Mouse (Mus musculus) gastrocnemius, postnatal 36 days (tissue): ENCODE measurements around the gene Sarm1. TPM values are rescaled to one million over a fixed set of nuclear protein-coding genes. Genes with fewer than 3 reads are reported as not detected.
"Not testable (repeated sequence)": the region's sequence is repeated elsewhere in the genome, so short reads cannot be mapped to it uniquely, and the experiment has no call there.

Source experiments
- DNase-seq, 2 experiments: peaks; one replicate each; pipeline ENCODE4 v3.0.0; 2022
- intact Hi-C: fragments of 180-260 bp; cut with DNase I; formaldehyde crosslinking; loops from one replicate; pipeline ENCODE4 v1.15.1; 2025
- long read RNA-seq, 2 experiments: library from polyadenylated mRNA; stranded (forward); transcript quantifications; one replicate each; pipeline ENCODE4 v2.0.0; 2021
- total RNA-seq, 2 experiments: library from RNA; stranded (reverse); gene quantifications; 2 replicates each; pipeline ENCODE4 v1.2.3; 2021

The Sarm1 gene
- 1 to 10 TPM in 1 of 2 experiments, under 1 TPM in 1; 0.69 to 1.1 TPM for total RNA-seq
- long read RNA-seq, experiment 1 = 0 reads
- long read RNA-seq, experiment 2 = 0 reads

- intact Hi-C loops = no loop called here
- peak; percentile 88 to 90 for DNase-seq
Observed at GRCm38 (mm10) chr11:78497544-78498522, at the start of gene Sarm1. TSS of gene Sarm1 (minus strand) at chr11:78497754.

DNA sequence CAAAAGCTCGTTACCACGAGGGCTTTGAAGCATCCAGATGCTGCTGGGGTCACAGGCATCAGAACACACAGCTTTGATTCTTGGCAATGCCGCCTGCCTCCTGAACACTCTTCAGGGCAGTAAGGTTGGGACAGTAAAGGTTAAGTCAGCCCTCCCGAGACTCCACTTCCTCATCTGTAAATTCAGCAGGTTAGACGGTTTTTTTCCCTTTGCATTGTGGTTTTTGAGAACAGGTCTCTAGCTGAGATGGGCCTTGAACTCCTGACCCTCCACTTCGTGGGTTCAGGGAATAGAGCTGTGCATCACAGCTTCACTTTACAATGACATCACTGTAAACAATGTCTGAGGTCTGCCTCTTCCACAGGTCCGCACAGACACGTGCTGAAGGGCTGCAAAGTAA lies 47.6 kb upstream of the Sarm1 start:
- intact Hi-C loops = no loop called here

DNA sequence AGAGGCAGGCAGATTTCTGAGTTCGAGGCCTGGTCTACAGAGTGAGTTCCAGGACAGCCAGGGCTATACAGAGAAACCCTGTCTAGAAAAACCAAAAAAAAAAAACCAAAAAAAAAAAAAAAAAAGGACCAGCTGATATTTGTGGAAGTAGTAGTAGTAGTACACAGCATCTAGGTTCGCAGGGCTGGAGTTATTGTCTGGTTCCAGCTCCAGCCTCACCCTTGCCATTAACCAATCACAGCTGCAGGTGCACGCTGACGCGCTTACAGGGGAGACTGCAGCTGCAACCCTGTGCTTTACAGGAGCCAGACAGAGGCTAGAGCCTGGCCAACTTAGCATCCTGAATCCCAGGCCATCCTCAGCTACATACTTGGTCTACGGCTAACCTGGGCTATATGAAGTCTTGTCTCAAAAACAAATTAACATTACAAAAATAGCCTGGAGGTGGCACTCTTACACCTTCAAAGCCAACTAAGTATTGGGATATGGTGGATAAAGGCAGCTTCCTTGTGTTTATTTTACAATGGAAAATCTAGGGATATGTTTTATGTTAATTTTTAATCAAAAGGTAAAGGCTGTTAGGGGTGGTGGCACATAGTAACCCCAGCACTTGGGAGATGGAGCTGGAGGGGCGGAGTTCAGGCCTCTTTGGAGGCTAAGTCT lies 47.0 kb upstream of the Sarm1 start:
- DNase-seq = no peak
- intact Hi-C loops = no loop called here

More for the DNA sequence above, 47.6 kb upstream of the Sarm1 start:
- DNase-seq = no peak

GRCm38 (mm10) chr11:78540358-78540757 lies 42.8 kb upstream of the Sarm1 start:
- no peak for DNase-seq
- intact Hi-C loops = no loop called here

GRCm38 (mm10) chr11:78536690-78537084 lies 39.1 kb upstream of the Sarm1 start:
- intact Hi-C loops = loop anchor here (2.0 kb wide), 1 partner anchor 24 kb away; the partner anchor contains the start of genes Poldip2 and Tmem199
- DNase-seq = no peak

- intact Hi-C loops = loop anchor here (2.0 kb wide), 1 partner anchor 23 kb away; the partner anchor contains the start of genes Poldip2 and Tmem199
- DNase-seq = peak; percentile 90 to 97
Observed at GRCm38 (mm10) chr11:78536080-78536689, 38.6 kb upstream of the Sarm1 start, which contains the start of the genes Tnfaip1 and Ift20. TSS of gene Tnfaip1 (minus strand) at chr11:78536332. TSS of gene Ift20 (plus strand) at chr11:78536361.

GRCm38 (mm10) chr11:78535376-78536079 lies 38.0 kb upstream of the Sarm1 start:
- intact Hi-C loops = loop anchor here (2.0 kb wide), 1 partner anchor 23 kb away; the partner anchor contains the start of genes Poldip2 and Tmem199
- DNase-seq = no peak

- no peak for DNase-seq
- intact Hi-C loops = no loop called here
Observed at GRCm38 (mm10) chr11:78534516-78534915, 37.0 kb upstream of the Sarm1 start.

- intact Hi-C loops, DNase-seq: not testable (repeated sequence)
Observed at GRCm38 (mm10) chr11:78531515-78531914, 34.0 kb upstream of the Sarm1 start.

DNA sequence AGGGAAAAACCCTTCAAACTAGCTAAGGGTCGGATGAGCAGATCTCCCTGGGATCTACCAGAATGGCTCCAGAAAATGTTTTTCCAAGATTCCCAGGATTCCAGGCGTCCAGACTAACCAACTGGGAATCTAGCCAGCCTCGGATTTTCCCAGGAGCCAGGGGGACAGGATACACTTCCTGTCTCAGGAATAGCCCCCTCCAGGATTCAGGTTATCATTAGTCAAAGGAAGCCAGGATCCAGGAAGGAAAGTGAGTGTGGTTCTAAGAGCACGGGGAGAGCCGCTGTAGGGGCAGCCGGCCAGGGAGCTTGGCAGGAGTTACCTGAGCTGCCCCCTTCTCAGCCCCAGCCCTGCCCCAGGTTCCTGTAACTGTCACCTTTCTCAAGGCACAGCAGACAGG lies 33.5 kb upstream of the Sarm1 start:
- DNase-seq = peak in 1 of 2 experiments; percentile 41
- intact Hi-C loops = no loop called here

- intact Hi-C loops = no loop called here
- DNase-seq = no peak
Observed at GRCm38 (mm10) chr11:78530001-78530400, 32.4 kb upstream of the Sarm1 start.

DNA sequence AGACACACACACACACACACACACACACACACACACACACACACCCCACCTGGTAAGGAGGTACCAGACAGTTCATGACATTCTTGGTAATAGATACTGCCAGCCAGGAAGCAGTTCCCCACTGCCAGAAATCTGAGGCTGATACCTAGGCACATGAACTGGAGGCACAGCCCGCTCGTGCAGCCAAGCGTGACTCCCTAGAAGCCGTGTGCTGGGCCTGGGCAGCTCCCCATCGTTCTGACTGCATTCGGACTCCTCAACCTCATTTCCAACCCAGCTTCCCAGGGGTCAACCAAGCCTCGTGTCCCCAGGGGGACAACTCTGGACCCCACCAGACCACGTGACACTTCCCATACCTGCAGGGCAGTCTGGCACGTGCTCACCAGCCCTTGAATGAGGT lies 31.2 kb upstream of the Sarm1 start:
- DNase-seq = no peak
- intact Hi-C loops = no loop called here

DNA sequence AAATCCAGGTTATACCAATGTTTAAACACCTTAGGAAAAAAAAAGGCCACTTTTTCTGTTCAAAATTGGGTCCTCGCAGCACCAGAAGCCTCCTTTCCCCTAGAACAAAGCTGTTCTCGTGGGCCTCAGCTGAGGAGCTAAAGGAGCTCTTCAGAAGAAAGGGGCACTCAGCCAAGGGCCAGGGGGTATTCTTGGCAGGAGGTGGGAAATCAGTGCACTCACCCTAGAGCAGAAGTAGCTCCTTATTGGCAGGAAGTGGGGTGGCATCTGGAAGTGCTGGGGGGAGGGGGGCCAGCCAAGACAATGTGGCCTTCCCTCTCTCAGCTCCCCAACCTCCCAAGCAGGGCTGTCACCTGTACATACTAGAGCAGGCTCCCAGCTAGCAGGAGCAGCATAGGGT lies 27.3 kb upstream of the Sarm1 start:
- intact Hi-C loops = no loop called here
- no peak for DNase-seq

DNA sequence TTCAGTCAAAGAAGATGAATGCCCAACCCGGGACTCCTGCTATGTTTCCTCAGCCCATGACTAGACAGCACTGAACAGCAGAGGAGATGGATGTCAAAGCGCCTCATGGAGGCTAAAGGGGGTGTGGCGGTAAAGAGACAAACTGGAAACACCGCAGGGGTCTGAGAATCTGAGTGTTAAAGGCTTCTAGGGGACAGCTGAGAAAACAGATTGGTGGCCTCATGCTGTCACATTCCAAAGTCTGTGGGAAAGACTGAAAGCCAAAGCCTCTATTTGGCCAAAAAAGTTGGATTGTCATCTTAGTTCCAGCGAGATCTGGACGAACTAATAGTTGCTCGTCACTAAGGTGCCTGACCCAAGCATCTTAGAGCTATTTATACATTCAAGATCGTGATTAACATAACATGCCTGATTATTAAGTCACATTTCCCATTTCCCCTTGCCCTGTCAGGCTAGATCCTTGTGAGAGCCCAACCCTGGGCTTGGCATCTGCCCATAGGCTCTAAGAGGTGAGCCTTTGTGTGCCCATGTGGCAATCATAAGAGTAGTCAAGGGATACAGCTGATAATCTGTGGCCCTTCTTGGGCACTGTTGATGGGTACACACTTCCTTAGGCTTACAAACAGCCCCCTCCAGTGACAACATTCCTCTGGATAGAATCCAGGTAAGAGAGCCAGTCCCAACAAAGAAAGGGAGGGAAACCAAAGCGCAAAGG lies 25.8 kb upstream of the Sarm1 start:
- DNase-seq = no peak
- intact Hi-C loops = no loop called here

DNA sequence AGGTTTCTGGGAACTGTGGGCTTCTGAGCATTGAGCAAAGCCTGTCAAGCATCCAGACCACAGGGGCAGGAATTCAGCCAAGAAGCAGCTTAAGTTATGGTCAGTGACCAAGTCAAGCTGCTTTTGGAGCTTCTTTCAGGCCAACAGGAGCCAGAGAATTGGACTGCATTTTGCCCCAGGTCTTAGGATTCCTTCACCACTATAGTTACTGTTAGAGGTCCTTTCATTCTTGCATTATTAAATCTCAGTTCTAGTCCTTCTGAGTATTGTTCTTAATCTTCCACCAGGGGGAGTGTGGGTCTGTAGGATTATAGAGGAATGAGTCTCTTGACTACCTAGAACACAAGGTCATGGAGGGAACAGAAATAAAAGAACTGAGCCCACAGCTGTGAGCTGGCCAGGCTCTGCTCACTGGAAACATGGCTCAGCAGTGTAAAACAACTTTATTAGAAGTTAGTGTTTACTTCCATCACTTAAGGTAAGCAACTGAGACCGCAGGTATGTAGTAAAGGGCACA lies 25.0 kb upstream of the Sarm1 start:
- DNase-seq = no peak
- intact Hi-C loops = no loop called here

GRCm38 (mm10) chr11:78521880-78522279 lies 24.3 kb upstream of the Sarm1 start:
- intact Hi-C loops = no loop called here
- DNase-seq = no peak

DNA sequence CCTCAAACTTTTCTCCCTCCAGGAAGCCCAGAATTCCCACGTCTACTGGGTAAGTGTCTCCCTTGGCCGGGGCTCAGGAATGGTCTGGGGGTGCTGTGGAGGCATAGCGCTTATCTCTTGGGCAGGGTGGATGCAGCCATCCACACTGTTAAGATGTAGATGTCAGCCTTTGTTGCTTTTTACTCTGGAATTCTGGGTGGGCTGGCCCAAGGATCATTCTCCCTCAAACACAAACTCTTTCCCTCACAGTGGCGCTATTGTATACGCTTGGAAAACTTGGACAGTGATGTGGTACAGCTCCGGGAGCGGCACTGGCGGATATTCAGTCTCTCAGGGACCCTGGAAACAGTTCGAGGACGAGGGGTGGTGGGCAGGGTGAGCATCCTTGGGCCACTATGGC lies 21.4 kb upstream of the Sarm1 start:
- no peak for DNase-seq
- intact Hi-C loops = no loop called here

- DNase-seq = no peak
- intact Hi-C loops = no loop called here
Observed at GRCm38 (mm10) chr11:78515549-78516325, 18.2 kb upstream of the Sarm1 start.
